Mouse (Mus musculus): ENCODE results near the gene Pfn3. TPM values are rescaled to one million over a fixed set of nuclear protein-coding genes. Genes with fewer than 3 reads are reported as not detected.
A peak's percentile ranks its signal among the peaks of the same experiment; 100 is the strongest.
"Not testable (repeated sequence)": the region's sequence is repeated elsewhere in the genome, so short reads cannot be mapped to it uniquely, and the experiment has no call there.

Pfn3 gene
- total RNA-seq (2021): not detected in 2 replicates
- long read RNA-seq, experiment 1: 0 reads
- long read RNA-seq, experiment 2: 0 reads

DNA sequence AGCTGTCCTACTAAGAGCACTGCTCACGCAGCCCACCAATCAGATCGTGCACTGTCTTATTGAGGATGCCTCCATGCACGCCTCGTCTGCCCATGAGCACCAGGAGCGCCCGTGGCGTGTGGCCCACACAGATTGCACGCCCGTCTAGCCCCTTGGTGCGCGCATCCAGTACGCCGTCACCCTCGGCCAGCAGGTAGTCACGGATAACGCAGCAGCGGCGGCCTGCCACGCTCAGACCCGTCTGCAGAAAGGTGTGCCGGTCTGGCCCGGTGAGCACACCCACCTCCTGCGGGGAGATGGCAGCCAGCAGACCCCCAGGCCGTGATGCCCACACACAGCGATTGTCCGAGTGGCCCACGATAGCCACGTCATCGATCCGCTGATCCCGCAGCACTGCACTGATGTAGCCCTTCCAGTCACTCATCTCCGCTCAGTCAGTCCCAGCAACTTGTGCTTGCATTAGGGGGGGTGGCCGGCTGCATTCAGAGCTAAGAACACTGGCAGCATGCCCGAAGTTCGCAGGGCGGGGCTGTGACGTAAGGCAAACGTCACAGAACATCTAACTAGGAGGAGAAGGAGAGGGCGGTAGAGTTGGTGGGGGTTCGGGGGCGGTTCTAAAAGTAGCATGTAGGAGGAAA is at the start of gene Pfn3:
TSS of gene Pfn3 (minus strand) at position 490 of the 638 bp plus-strand sequence.
- DNase-seq: peak; percentile 50

DNA sequence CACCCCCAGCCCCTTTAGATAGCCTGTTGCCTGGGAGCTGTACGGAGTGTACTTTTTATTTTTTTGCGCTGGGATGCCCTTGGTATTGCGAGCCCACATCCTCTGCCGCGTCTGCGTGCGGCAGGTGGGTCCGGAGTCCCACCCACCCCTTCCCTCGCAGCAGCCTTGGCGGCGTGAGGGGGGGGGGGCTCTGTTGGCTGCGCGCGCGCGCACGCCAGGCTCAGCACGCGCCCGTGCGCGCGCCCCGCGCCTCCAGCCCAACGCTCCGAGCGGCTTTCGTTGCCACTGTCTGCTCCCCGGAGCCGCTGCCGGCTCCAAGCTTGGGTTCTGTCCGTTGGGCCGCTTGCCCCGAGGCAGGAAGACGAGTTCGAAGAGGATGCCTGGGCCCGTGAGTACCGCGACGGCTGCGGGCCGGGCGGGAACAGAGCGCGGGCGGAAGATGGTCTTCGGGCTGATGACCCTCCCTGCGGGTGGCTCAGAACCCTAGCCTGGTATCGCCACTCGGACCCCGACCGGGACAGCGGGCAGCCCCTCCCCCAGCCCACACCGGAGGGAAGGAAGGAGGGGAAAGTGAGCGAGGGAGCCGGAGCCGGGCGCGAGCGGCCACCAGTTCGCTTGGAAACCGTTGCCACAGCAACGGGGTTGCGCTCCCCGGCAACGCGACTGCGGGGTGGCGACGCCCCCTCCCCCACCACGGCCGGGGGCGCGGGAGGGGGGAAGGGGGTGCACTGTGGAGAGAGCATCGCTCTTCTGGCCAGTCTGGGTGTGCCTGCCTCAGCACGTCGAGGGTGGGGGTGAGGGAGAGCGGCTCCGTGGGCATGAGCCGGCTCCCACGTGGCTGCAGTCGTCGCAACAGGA is 49.2 kb upstream of the Pfn3 start, which contains the start of gene Prr7:
TSS of gene Prr7 (plus strand) at position 241 of the 858 bp plus-strand sequence.
- peak; percentile 77 for DNase-seq

DNA sequence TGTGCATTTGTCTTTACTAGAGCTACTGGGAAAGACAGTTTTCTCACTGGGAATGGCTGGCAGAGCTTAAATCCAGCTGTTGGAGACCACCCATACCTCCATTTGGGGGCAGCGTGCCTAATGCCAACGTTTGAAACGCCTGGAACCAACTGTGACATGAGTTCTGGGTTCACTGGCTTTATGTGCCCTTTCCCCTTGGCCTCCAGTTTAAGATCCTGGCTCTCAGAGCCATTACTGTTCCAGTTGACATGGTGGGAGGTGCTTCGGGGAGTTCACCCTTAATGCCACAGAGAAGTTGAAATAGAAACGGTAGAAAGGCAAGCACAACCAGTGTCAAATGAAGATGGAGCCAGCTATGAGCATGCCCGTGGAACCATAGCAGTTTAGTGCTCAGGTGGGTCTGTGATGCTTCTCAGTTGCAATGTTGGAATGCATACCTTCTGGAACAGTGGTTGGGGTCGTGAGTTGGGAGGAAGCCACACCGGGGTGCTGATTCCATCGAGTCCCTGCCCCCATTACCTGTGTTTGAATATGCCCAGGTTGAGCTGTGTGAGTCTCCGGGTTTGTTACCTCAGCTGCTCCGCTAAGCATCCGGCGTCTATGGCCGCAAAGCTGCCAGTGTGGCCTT is 48.5 kb upstream of the Pfn3 start:
- no peak for DNase-seq

DNA sequence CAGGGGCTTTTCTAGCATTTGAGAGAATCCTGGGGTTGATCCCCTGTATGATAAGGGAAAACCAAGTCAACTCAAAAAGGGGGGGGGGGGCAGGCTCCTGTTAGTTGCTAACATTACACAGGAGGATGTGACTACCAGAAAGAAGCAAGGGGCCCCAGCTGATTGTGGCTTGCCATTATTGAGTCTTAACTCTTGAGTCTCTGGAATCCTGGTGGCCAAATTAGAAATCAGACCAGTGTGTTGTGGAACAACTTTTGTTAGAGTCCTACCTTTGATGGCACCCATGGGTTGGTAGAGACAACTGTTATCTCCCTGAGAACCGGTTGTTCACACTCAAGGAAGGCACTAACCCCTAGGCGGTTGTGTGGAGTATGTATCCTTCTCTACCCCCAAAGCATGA is 47.9 kb upstream of the Pfn3 start:
- DNase-seq: no peak

DNA sequence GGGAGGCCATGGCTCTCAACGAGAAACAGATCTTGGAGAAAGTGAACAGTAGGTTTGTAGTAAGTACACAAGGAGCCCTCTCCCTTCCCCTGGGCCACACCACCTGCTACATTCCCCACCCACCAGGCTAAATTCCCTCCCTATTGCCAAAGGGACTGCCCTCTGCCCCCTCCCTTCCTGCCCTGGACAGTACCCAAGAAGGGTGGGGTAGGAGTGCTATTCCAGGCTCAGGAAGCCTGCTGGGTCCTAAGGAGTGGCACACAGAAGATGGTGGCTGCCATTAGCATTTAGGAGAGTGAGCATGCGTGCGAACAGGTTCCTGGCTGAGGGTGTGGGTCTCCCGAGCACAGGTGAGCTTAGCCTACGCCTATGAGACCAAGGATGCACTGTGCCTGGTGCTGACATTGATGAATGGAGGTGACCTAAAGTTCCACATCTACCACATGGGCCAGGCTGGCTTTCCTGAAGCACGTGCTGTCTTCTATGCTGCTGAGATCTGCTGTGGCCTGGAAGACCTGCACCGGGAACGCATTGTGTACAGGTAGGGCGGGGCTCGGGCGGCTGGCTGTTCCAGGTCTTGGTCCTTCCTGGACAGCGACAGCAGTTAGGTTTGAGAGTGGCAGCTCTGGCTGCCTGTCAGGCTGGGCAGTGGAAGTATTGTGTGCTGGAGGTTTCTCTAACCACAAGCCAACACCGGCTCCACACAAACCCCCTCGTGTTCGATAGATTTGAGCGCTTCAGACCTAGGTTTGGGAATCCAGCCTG is 36.9 kb upstream of the Pfn3 start:
- no peak for DNase-seq

DNA sequence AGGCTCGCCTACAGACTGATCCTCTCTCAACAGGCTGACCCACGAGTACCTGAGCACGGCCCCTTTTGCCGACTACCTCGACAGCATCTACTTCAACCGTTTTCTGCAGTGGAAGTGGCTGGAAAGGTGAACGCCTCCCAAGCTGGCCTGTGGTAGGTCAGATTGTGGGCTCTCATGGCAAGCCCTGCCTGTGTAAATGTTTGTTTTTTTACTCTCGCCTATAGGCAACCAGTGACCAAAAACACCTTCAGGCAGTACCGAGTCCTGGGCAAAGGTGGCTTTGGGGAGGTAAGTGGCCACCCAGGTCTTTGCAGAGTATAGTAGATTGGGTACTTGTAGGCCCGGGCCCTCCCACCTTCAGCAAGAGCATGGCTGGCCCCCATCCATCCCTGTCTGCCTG is 36.3 kb upstream of the Pfn3 start:
- DNase-seq: no peak

DNA sequence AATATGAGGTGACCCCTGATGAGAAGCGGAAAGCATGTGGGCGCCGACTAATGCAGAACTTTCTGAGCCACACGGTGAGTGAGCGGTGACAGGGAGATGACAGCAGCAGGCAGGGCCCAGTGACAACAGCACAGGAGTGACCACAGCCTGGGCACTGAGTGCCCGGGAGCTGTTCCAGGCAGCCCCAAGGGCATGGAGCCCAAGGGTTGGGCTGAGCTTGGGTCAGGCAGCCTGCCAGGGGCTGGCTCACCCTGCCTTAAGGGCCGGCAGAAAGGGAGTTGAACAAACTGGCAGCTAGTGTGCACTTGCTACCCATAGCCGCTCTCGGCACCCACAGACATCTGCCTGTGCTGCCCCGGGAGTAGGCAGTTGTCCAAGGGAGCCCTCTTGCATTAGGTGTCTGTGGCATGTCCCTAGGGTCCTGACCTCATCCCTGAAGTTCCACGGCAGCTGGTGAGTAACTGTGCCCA is 35.5 kb upstream of the Pfn3 start:
- DNase-seq: peak; percentile 93

DNA sequence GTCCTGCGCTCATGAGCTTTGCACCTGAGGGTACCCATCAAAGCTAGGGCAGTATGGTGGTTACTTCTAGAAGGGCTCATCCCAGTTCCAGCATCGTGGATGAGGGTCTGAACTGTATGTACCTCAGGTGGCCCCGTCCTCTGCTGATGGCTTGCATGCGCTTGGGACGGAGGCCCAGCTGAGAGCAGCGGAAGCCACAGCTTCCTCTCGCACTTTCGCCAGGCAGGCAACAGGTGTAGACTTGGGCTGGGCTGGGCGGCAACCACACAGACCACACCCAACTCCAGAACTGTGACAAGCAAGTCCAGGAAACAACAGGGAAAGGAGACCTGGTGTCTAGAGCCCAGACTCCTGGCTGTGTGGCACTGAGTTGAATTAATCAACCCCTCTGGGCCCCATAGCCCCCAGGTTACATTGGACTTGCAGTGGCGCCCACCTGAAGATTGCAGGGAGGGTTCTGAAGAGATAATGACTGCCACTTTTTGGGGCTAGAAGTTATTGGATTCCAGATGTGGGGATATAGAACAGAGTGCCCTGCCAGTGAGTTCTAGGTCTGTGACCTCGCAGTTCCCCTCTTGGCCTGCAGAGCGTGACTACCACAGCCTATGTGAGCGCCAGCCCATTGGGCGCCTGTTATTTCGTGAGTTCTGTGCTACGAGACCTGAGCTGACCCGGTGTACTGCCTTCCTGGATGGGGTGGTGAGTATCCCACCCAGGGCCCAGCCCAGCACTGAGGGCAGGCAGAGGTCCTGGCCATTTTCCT is 34.8 kb upstream of the Pfn3 start:
- DNase-seq: no peak

DNA sequence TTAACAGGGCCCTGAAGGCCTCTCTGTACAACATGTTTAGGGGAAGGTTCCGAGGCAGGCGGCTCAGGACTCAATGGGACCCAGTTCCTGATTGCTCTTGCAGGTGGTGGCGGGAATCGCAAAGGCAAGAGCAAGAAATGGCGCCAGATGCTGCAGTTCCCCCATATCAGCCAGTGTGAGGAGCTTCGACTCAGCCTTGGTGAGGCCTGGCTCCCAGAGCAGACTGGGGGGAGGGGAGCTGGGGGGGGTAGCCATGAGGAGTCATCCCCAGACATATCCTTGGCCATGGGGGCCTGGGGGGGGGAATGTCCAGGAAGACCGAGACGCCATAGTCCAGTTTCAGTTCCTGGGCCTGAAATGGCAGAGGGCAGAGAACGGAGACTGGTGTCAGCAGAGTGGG is 34.2 kb upstream of the Pfn3 start:
- DNase-seq: peak; percentile 23

DNA sequence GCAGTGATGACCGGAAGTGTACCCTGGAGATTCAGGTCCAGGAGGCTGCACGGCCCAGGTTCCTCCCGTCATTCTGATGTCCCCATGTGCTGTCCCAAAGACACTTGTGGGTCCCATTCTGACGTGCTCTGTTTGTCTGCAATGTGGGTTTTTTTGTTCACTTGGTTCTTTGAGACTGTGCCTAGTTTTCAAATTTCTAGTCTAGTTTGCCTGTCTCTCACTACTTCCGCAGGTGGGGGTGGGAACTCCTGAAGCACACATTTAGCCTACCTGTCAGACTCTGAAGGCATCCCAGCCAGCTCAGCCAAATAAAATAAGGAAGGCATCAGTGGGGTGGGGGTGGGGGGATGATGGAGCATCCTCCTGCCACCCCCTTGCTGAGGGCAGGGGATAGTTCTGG is 33.1 kb upstream of the Pfn3 start:
- DNase-seq: no peak

DNA sequence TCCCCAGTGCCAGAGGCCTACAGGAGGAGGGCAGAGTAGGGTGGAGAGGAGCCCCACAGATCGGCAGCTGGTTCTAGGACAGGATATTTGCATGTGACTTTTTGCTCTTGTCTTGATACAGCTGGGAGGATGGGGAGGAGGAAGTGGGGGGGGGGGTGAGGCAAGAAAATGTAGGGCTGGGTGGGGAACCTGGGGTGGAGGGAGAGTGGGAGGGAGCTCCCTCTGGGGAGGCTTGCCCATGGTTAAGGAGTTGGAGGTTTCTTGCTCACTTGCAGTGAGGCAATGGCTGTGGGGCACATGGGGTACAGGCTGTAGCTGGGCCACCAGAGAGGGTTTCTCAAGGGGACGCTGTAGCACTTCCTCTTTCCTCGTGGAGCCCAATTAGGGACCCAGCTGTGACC is 32.5 kb upstream of the Pfn3 start:
- peak; percentile 25 for DNase-seq

DNA sequence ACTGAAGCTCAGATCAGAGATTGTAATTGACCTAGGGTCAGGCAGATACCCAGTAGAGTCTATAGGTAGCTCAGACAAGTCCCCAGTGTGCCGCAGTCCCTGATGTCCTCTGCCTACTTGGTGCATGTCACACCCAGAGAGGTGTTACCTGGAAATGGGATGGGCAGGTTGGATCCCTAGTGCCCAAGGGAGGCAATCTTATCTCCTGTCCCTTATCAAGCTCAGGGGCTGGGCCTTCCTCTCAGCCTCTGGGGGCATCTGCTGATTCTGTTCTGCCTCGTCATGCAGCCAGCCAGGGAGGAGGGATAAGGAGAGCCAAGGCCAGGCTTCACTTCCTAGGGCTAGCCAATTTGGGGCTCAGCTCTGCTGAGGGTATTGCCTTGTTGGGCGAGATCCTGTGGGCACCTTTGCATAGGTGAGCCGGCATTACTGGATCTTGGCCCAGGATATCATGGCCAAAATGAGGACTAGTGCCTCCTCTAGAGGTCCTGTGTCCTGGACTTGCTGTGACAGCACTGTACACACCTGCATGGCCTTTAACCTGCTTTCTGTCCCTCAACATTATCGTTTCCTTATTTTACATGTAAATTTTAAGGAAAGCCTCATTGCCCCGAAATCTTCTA is 31.6 kb upstream of the Pfn3 start:
- no peak for DNase-seq

DNA sequence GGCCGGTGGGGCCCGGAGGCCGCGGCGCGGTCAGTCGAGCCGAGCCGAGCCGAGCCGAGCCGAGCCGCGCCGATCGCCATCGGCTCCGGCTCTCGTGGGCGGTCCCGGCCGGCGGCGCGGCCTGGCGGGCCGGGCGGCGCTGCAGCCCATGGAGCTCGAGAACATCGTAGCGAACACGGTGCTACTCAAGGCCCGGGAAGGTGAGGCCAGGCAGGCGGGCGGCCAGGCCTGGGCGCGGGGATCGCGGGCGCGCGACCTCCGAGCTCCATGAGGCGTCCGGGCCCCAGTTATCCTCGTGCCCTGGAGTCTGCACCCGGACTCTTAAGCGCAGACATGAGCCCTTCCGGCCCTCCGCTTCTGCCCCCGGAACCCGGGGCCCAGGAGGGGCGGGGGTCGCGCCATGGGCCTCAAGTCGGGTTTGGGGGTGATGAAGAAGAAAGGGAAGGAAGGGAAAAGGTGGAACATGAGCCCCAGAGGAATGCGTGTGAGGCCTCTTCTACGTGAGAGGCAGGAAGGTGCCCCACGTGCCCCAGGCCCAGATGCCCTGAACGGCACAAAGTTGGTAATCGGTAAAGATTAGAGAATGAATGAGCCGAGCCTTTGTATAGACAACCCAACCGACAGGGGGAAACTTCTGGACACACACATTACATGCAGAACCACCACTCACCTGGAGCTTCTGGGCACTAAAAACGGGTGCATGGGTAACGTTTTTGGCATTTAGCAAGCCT is 30.5 kb upstream of the Pfn3 start:
- no peak for DNase-seq

DNA sequence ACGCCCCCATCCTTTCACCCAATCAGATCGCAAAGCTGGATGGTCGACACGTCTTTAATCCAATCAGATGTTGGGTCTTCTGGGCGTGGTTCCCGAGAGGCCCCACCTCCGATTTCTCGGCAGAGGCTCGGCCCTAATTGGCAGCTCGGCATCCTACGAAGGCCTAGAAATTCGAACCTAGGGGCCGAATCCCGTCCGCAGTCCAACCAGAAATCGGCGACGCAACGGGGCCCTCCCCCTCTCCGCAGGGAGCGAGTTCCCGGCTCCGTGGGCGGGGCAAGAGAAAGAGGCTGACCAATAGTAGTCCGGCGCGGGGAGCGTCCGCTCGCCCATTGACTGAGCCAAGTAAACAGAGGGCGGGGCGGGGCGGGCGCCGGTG is 29.9 kb upstream of the Pfn3 start, which contains the start of gene Grk6:
TSS of gene Grk6 (plus strand) at position 136 of the 379 bp plus-strand sequence.
- peak; percentile 100 for DNase-seq

DNA sequence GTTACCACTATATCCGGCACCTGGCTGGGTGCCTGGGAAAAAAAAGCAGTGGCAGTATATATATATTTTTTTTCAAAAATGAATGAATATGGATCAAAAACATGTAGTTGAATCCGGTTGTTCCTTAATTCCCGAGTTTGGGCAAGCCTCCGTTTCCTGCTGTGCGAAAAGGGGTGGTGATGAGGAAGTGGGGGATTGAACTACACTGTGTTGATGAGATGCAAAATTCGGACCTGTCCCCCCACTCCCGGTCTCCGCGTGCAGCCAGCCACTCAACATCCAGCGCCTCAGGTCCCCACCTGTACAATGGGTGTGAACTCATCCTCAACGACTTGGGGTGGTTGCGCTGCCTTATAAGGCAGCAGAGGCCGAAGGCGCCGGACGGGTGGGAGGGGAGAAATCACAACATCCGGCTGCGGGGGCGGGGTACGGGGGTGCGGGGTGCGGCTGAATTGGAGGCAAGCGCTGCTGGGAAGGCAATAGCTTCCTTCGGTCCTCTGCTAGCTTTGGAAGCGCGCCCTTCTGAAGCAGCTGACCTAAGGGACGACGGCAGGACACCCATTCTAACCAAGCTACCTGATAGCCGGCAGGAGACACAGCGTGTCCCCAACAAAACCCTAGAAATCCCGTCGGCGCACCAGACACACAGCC is 29.4 kb upstream of the Pfn3 start:
- DNase-seq: peak; percentile 90

DNA sequence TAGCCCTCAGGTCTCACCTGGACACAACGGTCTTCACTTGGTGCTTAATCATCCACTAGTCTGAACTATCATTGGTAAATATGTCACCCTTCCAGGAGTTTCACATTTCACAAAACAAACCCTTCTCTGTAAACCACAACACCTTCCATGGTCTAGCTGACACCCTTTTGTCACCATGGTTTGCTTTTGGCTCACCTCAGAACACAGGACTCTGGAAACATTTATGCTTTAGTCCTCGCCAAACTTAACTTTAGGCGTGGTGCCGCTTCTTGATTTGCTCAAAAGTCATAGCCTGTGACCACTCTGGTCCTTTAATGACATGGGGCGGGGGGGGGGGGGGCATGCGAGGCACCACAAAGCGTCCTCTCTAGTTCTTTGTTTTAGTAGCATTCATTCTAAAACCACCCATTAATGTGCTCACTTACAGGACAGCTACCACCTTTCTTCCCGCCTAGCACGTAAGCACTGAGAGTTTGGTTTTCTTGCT is 28.8 kb upstream of the Pfn3 start:
- no peak for DNase-seq

DNA sequence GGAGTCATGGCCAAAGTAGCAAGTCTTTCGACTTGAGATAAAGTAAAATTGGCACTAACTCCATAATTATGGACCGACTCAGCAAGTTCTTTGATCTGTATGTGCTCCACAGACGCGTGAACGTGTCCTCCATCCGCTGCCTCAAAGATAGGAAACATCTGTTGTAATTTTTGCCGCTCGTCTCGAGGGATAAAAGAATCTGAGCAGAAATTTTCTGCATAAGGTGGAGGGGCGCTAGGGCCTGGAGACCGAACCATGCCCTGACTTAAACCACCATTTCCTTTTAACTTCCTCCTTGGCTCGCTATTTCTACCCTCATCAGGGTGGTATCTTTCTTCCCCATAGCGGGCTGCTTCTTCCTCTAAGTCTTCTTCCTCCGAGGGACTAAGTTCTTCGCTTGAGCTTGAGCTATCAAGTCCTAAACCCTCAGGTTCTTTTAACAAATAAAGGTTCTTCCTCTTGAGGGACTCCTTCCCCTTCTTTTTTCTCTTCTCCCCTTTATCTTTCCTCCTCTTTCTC is 22.1 kb upstream of the Pfn3 start:
- DNase-seq: not testable (repeated sequence)

DNA sequence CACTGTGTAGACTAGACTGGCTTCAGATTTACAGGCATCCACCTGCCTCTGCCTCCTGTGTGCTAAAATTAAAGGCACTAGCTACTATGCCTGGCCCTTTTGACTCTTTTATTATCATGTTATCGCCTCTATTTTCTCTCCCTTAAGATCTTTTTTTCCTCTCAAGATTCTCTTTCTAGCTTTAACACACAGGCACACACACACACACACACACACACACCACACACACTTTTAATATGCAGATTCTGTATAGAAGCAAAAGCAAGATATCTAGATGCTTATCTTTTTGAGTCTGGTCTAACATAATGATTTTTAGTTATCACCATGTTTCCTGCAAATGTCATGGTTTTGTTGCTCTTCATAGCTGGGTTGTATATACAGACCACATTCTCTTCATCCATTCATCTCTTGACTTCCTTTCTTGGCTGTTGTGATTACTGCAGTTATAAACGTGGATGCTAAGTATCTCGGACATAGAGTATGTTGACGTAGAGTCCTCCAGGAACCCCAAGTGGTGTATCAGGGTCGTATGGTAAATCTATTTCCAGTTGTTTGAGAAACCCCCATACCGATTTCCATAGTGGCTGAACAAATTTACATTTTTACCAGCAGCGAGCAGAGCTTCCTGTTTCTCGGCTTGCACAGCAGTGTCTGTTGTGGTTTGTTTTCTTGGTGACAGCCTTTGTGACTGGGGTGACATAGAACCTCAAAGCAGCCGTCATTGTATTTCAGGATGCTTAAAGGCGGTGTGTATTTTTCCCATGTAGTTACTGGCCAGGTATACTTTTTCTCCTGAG is 17.1 kb upstream of the Pfn3 start:
- no peak for DNase-seq
